27 mouse cellular contexts compared by ENCODE assay signal in genomic region chr2:58237487-58237886, GRCm38 (mm10). TPM values are rescaled to one million over a fixed set of nuclear protein-coding genes. Genes with fewer than 3 reads are reported as not detected.
DNase-seq lines count a peak whose midpoint lies in the region; ATAC-seq lines count a peak whose summit lies in the region.
"Had no signal": no experiment of that assay in that cellular context is flagged by ENCODE, and none has a peak within 500 bp of the region (broad histone marks: within the 10 kb centered on the region; RNA-seq: fewer than 3 reads in every experiment).

No protein-coding gene starts in this region.

- no peak overlapping the region for H3K9ac ChIP-seq in forebrain, embryonic 13.5 days
- H3K9ac ChIP-seq in forebrain, embryonic 12.5 days: no peak overlapping the region
- H3K9ac ChIP-seq in forebrain, embryonic 16.5 days (replicated peaks; ENCODE audit: low read depth, low read length): no peak overlapping the region
- no peak overlapping the region for H3K9ac ChIP-seq in forebrain, embryonic 11.5 days (ENCODE audit: low read length)
- H3K9ac ChIP-seq: embryonic facial prominence, embryonic 13.5 days; embryonic facial prominence, embryonic 15.5 days had no signal

- peak; percentile 24; the same call in 1 of the 2 replicates for ATAC-seq in forebrain, embryonic 13.5 days
- ATAC-seq in forebrain, embryonic 12.5 days (ENCODE audit: low FRiP score): no peak
- ATAC-seq in forebrain, embryonic 16.5 days: peak; percentile 58
- no peak for ATAC-seq in forebrain, embryonic 11.5 days (replicated peaks; ENCODE audit: low FRiP score)
- ATAC-seq: activated CD4-positive, CD25-positive, alpha-beta regulatory T cell, adult 4 months; CD4-positive, CD25-positive, alpha-beta regulatory T cell, adult 4 months; Patski had no signal

- H3K27me3 ChIP-seq in forebrain, embryonic 13.5 days: no peaks in the 10 kb centered on the region
- no peaks in the 10 kb centered on the region for H3K27me3 ChIP-seq in forebrain, embryonic 12.5 days
- H3K27me3 ChIP-seq in forebrain, embryonic 16.5 days (replicated peaks; ENCODE audit: control insufficient read depth, insufficient read depth, low read length): no peaks in the 10 kb centered on the region
- no peaks in the 10 kb centered on the region for H3K27me3 ChIP-seq in forebrain, embryonic 11.5 days (ENCODE audit: control insufficient read depth, insufficient read depth, low read length)
- H3K27me3 ChIP-seq: CH12.LX; embryonic facial prominence, embryonic 13.5 days; embryonic facial prominence, embryonic 15.5 days had no signal

- DNase-seq in forebrain, embryonic 11.5 days (ENCODE audit: low spot score): no peak
- DNase-seq in brain, adult 2 months (ENCODE audit: low read depth, low spot score): peak; percentile 19
- peak; percentile 46 for DNase-seq in brain, embryonic 18.5 days (ENCODE audit: low read depth, low spot score)
- DNase-seq in adrenal gland, adult 2 months: no peak
- no peak for DNase-seq in frontal cortex, postnatal 14 days (ENCODE audit: low spot score in 2 of 2)
- DNase-seq: adrenal gland, adult 8-10 months; adrenal gland, postnatal 14 days; adrenal gland, postnatal 36 days; B cell, adult 2 months; cerebellum, adult 11 months; cerebellum, adult 18-20 months; cerebellum, adult 8-10 months; cerebellum, adult 9-11 months; cerebellum, postnatal 14 days; cerebellum, postnatal 36 days; embryo, embryonic 11 days had no signal

- 70% methylated on average over 2 of the region's 2 CpGs for WGBS in forebrain, embryonic 13.5 days
- 78% methylated on average over 2 of the region's 2 CpGs for WGBS in forebrain, embryonic 12.5 days
- 50% methylated on average over 2 of the region's 2 CpGs for WGBS in forebrain, embryonic 16.5 days
- 86% methylated on average over 2 of the region's 2 CpGs for WGBS in forebrain, embryonic 11.5 days

- H3K4me2 ChIP-seq in forebrain, embryonic 13.5 days: no peak overlapping the region
- no peak overlapping the region for H3K4me2 ChIP-seq in forebrain, embryonic 12.5 days
- H3K4me2 ChIP-seq in forebrain, embryonic 16.5 days (ENCODE audit: low read length): no peak overlapping the region
- no peak overlapping the region for H3K4me2 ChIP-seq in forebrain, embryonic 11.5 days (ENCODE audit: low read depth, low read length, severe bottlenecking)
- H3K4me2 ChIP-seq: embryonic facial prominence, embryonic 13.5 days; embryonic facial prominence, embryonic 15.5 days had no signal

- H3K36me3 ChIP-seq in forebrain, embryonic 13.5 days (ENCODE audit: poor library complexity, severe bottlenecking): no peaks in the 10 kb centered on the region
- H3K36me3 ChIP-seq in forebrain, embryonic 12.5 days (replicated peaks): no peaks in the 10 kb centered on the region
- no peaks in the 10 kb centered on the region for H3K36me3 ChIP-seq in forebrain, embryonic 16.5 days (ENCODE audit: control insufficient read depth, insufficient read depth)
- no peaks in the 10 kb centered on the region for H3K36me3 ChIP-seq in forebrain, embryonic 11.5 days (ENCODE audit: control insufficient read depth, insufficient read depth, low read length)
- H3K36me3 ChIP-seq: embryonic facial prominence, embryonic 13.5 days; embryonic facial prominence, embryonic 15.5 days; G1E had no signal

- no peaks in the 10 kb centered on the region for H3K9me3 ChIP-seq in forebrain, embryonic 13.5 days (replicated peaks)
- no peaks in the 10 kb centered on the region for H3K9me3 ChIP-seq in forebrain, embryonic 12.5 days
- H3K9me3 ChIP-seq in forebrain, embryonic 16.5 days (ENCODE audit: control insufficient read depth, low read length): no peaks in the 10 kb centered on the region
- no peaks in the 10 kb centered on the region for H3K9me3 ChIP-seq in forebrain, embryonic 11.5 days (ENCODE audit: control insufficient read depth, low read length)
- H3K9me3 ChIP-seq: embryonic facial prominence, embryonic 13.5 days; embryonic facial prominence, embryonic 15.5 days had no signal

- no peaks in the 10 kb centered on the region for H3K4me1 ChIP-seq in forebrain, embryonic 13.5 days
- H3K4me1 ChIP-seq in forebrain, embryonic 12.5 days: no peaks in the 10 kb centered on the region
- no peaks in the 10 kb centered on the region for H3K4me1 ChIP-seq in forebrain, embryonic 16.5 days (replicated peaks; ENCODE audit: control insufficient read depth, insufficient read depth, low read length)
- no peaks in the 10 kb centered on the region for H3K4me1 ChIP-seq in forebrain, embryonic 11.5 days (replicated peaks; ENCODE audit: control insufficient read depth, insufficient read depth, low read length)
- H3K4me1 ChIP-seq: embryonic facial prominence, embryonic 13.5 days; embryonic facial prominence, embryonic 15.5 days had no signal

- H3K4me3 ChIP-seq in forebrain, embryonic 13.5 days: no peak overlapping the region
- no peak overlapping the region for H3K4me3 ChIP-seq in forebrain, embryonic 12.5 days (replicated peaks)
- H3K4me3 ChIP-seq in forebrain, embryonic 16.5 days (replicated peaks; ENCODE audit: low read length): no peak overlapping the region
- no peak overlapping the region for H3K4me3 ChIP-seq in forebrain, embryonic 11.5 days (ENCODE audit: low read depth, low read length)
- H3K4me3 ChIP-seq: embryonic facial prominence, embryonic 13.5 days; embryonic facial prominence, embryonic 15.5 days; erythroblast, embryonic 14.5 days had no signal

- no peak overlapping the region for H3K27ac ChIP-seq in forebrain, embryonic 13.5 days
- H3K27ac ChIP-seq in forebrain, embryonic 12.5 days: no peak overlapping the region
- no peak overlapping the region for H3K27ac ChIP-seq in forebrain, embryonic 16.5 days (ENCODE audit: low read length)
- no peak overlapping the region for H3K27ac ChIP-seq in forebrain, embryonic 11.5 days (ENCODE audit: low read depth, low read length)
- H3K27ac ChIP-seq: embryonic facial prominence, embryonic 13.5 days; embryonic facial prominence, embryonic 15.5 days had no signal

RNA-seq across cellular contexts. Expression of gene Cytip, which starts 42.2 kb away (rescaled TPM):
- 0.18 and 0.33 TPM in 2 replicates for polyA plus RNA-seq in forebrain, embryonic 13.5 days (2015; fragmentation: Nextera tagmentation; extraction: Ambion mirVana)
- polyA plus RNA-seq in forebrain, embryonic 12.5 days (2016; fragmentation: Nextera tagmentation; extraction: Ambion mirVana): 0.14 TPM in 1 of 2 replicates, not detected in the other
- polyA plus RNA-seq in forebrain, embryonic 16.5 days (2015; fragmentation: Nextera tagmentation; extraction: Ambion mirVana): 0.11 and 0.12 TPM in 2 replicates
- 0.21 TPM in 1 of 2 replicates, not detected in the other for polyA plus RNA-seq in forebrain, embryonic 11.5 days (2014; fragmentation: Nextera tagmentation; extraction: Ambion mirVana)
- total RNA-seq in adrenal gland, adult 2 months (2021): 10 to 100 TPM in 1 of 2 experiments, 1 to 10 TPM in 1; 9.8 to 17.1 TPM
- polyA plus RNA-seq in adrenal gland, adult 2 months (2012; rRNA removed): 5.0 and 7.0 TPM in 2 replicates
- polyA plus RNA-seq: erythroblast, embryonic 14.5 days; G1E had no signal

Comparison
In these comparisons a context has a peak if more than half of its experiments do, and no peak if none do; other contexts are left out.
1. ATAC-seq: peak in forebrain, embryonic 13.5 days (single experiment) and forebrain, embryonic 16.5 days (single experiment); none in forebrain, embryonic 12.5 days (single experiment) and forebrain, embryonic 11.5 days (single experiment).
2. DNase-seq: peak in brain, adult 2 months (single experiment) and brain, embryonic 18.5 days (single experiment); none in forebrain, embryonic 11.5 days (single experiment), adrenal gland, adult 2 months (single experiment) and frontal cortex, postnatal 14 days (0 of 2).